Mouse (Mus musculus): ENCODE results near the gene Mbd3l1. TPM values are rescaled to one million over a fixed set of nuclear protein-coding genes. Genes with fewer than 3 reads are reported as not detected.

Mbd3l1 gene
- polyA plus RNA-seq, 1 experiment, result not detected

DNA sequence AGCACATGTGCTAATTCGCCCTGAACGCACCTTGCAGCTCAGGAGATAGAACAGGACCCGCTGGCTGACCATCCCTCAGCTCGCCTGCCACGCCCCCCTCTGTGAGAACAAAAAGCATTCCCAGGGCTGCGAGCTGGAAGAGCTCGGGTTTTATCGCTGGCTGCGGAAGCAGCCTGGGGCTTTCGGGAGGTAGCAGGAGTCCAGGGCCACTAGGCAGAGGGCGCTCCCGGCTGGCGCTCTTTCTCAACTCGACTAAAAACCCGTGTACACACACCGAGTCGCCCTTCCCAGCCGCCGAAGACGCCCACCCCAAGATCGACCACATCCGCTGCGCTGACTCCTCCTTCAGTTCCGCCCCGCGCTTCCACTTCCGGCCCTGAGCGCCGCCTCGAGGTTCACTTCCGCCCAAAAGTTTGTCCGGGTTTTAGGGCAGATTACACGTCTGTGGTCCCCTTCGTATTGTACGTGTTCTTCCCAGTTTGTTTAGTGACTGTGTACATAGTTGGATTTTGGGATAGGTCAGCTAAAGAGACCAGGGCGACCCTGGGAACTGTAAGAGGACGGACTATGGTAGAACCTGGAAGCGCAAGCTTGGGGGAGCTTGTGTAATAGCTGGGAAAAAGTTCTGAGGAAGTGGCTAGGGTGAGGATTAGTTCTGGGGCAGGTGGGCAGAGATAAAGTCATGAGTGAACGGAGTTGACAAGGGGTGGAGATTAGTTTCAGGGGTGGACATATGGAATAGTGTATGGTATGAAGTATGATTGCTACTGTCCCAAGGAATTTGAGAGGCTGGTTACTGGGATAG is 4.6 kb upstream of the Mbd3l1 start:
- Histone ChIP-seq H3K4me2 (ENCODE audit: low read depth) (peak overlapping the region; percentile 70), H3ac (ENCODE audit: control insufficient read depth, insufficient read length) (peak overlapping the region; percentile 27), H3K4me3 (peak overlapping the region; percentile 42), H3K27me3 (ENCODE audit: control insufficient read depth, insufficient read depth, insufficient read length) (no peaks in the 10 kb centered on the region), H3K36me3 (ENCODE audit: control insufficient read depth, insufficient read depth) (no peaks in the 10 kb centered on the region), H3K79me2 (ENCODE audit: control insufficient read depth, insufficient read depth) (no peaks in the 10 kb centered on the region)
- TF ChIP-seq MYOG (IDR thresholded peaks at IDR 0.05; ENCODE audit: control insufficient read depth in 1 of 3, insufficient read depth in 1 of 3, insufficient read length in 2 of 3, low read depth in 2 of 3) (no peak), POLR2A (IDR thresholded peaks at IDR 0.05; ENCODE audit: insufficient read length, low read depth) (peak; percentile 60)

DNA sequence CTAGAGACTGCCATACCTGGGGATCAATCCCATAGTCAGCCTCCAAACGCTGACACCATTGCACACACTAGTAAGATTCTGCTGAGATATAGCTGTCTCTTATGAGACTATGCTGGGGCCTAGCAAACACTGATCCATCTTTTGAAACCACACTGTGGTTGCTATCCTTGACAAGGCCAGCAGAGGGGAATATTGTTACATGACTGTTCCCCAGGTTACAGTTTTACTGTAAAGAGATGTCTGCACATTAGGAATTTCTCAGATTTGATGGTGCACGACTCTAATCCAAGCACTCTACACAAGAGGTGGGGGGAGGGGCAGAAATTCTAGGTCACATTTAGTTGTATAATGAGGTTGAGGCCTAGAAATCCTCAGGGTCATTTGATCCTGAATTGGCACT is 29.9 kb downstream of the Mbd3l1 start:
- Histone ChIP-seq H3K79me2 (ENCODE audit: control insufficient read depth, insufficient read depth) (no peaks in the 10 kb centered on the region), H3K4me2 (ENCODE audit: low read depth) (no peak overlapping the region), H3K4me3 (no peak overlapping the region), H3K27me3 (ENCODE audit: control insufficient read depth, insufficient read depth, insufficient read length) (no peaks in the 10 kb centered on the region), H3ac (ENCODE audit: control insufficient read depth, insufficient read length) (no peak overlapping the region), H3K36me3 (ENCODE audit: control insufficient read depth, insufficient read depth) (no peaks in the 10 kb centered on the region)
- TF ChIP-seq MYOD1 (IDR thresholded peaks at IDR 0.05; ENCODE audit: control insufficient read depth in 1 of 3, insufficient read length in 2 of 3, low read depth in 2 of 3) (no peak), TCF3 (IDR thresholded peaks at IDR 0.05; ENCODE audit: insufficient read length, low read depth) (no peak), SRF (IDR thresholded peaks at IDR 0.05; ENCODE audit: control insufficient read depth, insufficient read length, low read depth) (no peak), REST (IDR thresholded peaks at IDR 0.05; ENCODE audit: insufficient read depth, insufficient read length) (no peak), POLR2AphosphoS2 (IDR thresholded peaks at IDR 0.05; ENCODE audit: insufficient read length, low read depth) (no peak), E2F4 (IDR thresholded peaks at IDR 0.05; ENCODE audit: insufficient read depth) (no peak)

Other genes starting within 250 kb of the Mbd3l1 start
- 27.3 TPM for gene Chordc1, start 186.2 kb upstream of the Mbd3l1 start, polyA plus RNA-seq (2012; fragmentation: generic; extraction: Trizol)
- gene Naalad2, start 75.4 kb upstream of the Mbd3l1 start, polyA plus RNA-seq (2012; fragmentation: generic; extraction: Trizol), result 1.6 TPM
- gene Ubtfl1, start 73.9 kb upstream of the Mbd3l1 start, polyA plus RNA-seq (2012; fragmentation: generic; extraction: Trizol), result not detected
- not detected for gene Mbd3l2, start 47.7 kb upstream of the Mbd3l1 start, polyA plus RNA-seq (2012; fragmentation: generic; extraction: Trizol)
- gene Zfp558, start 91 bp upstream of the Mbd3l1 start, polyA plus RNA-seq (2012; fragmentation: generic; extraction: Trizol), result 0.31 TPM
- not detected for gene Muc16, start 196.2 kb downstream of the Mbd3l1 start, polyA plus RNA-seq (2012; fragmentation: generic; extraction: Trizol)

All from myocyte (in vitro differentiated cells).